Comparison of ENCODE assay signal across 7 mouse cellular contexts in the genomic region with DNA sequence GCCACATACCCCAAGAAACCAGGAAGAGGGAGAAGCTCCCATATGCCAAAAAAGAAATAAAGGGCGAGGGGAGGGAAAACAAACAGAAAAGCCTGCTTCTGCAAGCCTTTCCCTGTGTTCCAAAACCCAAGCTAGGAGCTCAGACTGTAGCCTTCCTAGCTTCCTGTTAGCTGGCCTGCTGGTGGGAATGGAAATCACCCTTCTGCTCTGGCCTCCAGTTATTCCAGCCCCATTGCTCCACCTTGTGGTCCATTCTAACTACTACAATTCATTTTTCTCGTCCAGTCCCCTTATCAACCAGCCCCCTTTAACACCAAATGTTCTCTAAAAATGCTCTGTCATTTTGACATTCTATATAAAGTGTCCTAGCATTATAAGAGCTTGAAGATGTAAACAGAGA. TPM values are rescaled to one million over a fixed set of nuclear protein-coding genes. Genes with fewer than 3 reads are reported as not detected.
DNase-seq lines count a peak whose midpoint lies in the region.

No protein-coding gene starts in this region.

- intact Hi-C loops in heart, postnatal 36 days (cut with DNase I): loop anchor here (1.0 to 2.0 kb wide), 6 partner anchors 21 to 151 kb away; a partner anchor contains a TSS

- peak; percentile 76 for DNase-seq in NIH3T3 (ENCODE audit: low read depth)
- DNase-seq in brain, adult 2 months (ENCODE audit: low read depth, low spot score): peak; percentile 95
- DNase-seq in fibroblast of lung, adult 2 months (ENCODE audit: low read depth): peak; percentile 54
- peak; percentile 43 to 62 for DNase-seq in heart, postnatal 36 days
- DNase-seq in kidney, postnatal 4 days: peak; percentile 58 to 74
- DNase-seq in lung, postnatal 10 days: peak; percentile 86
- peak; percentile 43 for DNase-seq in right cerebral cortex, postnatal 14 days

RNA-seq across cellular contexts. Expression of a gene that starts 20.9 kb away (rescaled TPM):
- total RNA-seq in heart, postnatal 36 days (2021): 10 to 100 TPM; 14.3 to 18.3 TPM

Comparison
In these comparisons a context has a peak if more than half of its experiments do, and no peak if none do; other contexts are left out.
1. Peak in every context shown above with its lines: DNase-seq.
2. DNase-seq: peak in every context shown above with its lines; median percentile 95 in brain, adult 2 months; 86 in lung, postnatal 10 days; 76 in NIH3T3; 66 in kidney, postnatal 4 days; 54 in fibroblast of lung, adult 2 months; 52 in heart, postnatal 36 days; 43 in right cerebral cortex, postnatal 14 days.